In the genomic region with DNA sequence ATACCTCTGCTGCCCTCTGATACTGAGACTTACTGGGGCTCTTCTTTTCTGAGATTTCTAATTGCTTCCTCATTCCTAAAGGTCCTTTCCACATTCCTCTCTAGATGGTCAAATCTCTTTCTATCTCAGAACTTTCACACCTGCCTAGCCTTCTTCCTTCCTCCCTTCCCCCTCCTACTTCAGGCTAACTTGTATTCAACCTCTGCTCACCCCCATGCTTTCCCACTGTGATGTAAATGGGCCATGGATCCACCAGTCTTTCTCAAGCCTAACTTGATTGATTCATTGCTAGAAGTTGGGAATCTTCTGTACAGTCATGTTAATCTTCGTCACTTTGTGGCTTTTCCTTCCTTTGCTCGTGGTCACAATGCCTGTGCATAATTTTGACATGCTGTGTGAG, we compare ENCODE assay signal across 23 mouse cellular contexts. TPM values are rescaled to one million over a fixed set of nuclear protein-coding genes. Genes with fewer than 3 reads are reported as not detected.
A peak's percentile ranks its signal among the peaks of the same experiment; 100 is the strongest.
DNase-seq lines count a peak whose midpoint lies in the region; ATAC-seq and TF ChIP-seq lines count a peak whose summit lies in the region.
"Had no signal": no experiment of that assay in that cellular context is flagged by ENCODE, and none has a peak within 500 bp of the region (broad histone marks: within the 10 kb centered on the region; RNA-seq: fewer than 3 reads in every experiment).

No protein-coding gene starts in this region.

- no peak for TF ChIP-seq CTCF in ES-Bruce4 (IDR thresholded peaks at IDR 0.05; ENCODE audit: low read depth, low read length)

- no peak for TF ChIP-seq POLR2A in ES-Bruce4 (IDR thresholded peaks at IDR 0.05; ENCODE audit: insufficient read depth, low read length)

- H3K27ac ChIP-seq in ES-Bruce4 (ENCODE audit: insufficient read depth, low read length): peak overlapping the region; percentile 31; the same call in 1 of the 2 replicates
- H3K27ac ChIP-seq: embryonic facial prominence, embryonic 10.5 days; embryonic facial prominence, embryonic 12.5 days; forebrain, embryonic 10.5 days; forebrain, embryonic 12.5 days had no signal

- TF ChIP-seq EP300 in ES-Bruce4 (IDR thresholded peaks at IDR 0.05; ENCODE audit: insufficient read depth, low read depth, low read length): no peak

- DNase-seq in ES-CJ7 (ENCODE audit: low read depth, low spot score): peak; percentile 91
- peak; percentile 25 for DNase-seq in Muller cell, postnatal 12 days (ENCODE audit: inconsistent ontology term)
- peak; percentile 94 for DNase-seq in ZHBTc4 (ENCODE audit: low read depth, low spot score)
- no peak for DNase-seq in kidney, postnatal 25 days
- DNase-seq: adrenal gland, adult 2 months; adrenal gland, postnatal 10 days; adrenal gland, postnatal 25 days; cerebellum, adult 11-12 months; cerebellum, adult 2 months; cerebellum, adult 9-10 months; cerebellum, postnatal 10 days; cerebellum, postnatal 25 days had no signal

- H3K4me1 ChIP-seq in ES-Bruce4 (ENCODE audit: control insufficient read depth, insufficient read depth, low read length): peaks cover 5% of the 10 kb centered on the region

- no peak overlapping the region for H3K9ac ChIP-seq in ES-Bruce4 (ENCODE audit: low read depth, poor library complexity, severe bottlenecking)
- H3K9ac ChIP-seq: embryonic facial prominence, embryonic 12.5 days; forebrain, embryonic 12.5 days had no signal

- H3K36me3 ChIP-seq in ES-Bruce4 (ENCODE audit: control insufficient read depth, insufficient read depth, low read length, poor library complexity, severe bottlenecking): no peaks in the 10 kb centered on the region
- H3K36me3 ChIP-seq: embryonic facial prominence, embryonic 10.5 days; embryonic facial prominence, embryonic 12.5 days; forebrain, embryonic 10.5 days; forebrain, embryonic 12.5 days; G1E had no signal

- no peaks in the 10 kb centered on the region for H3K9me3 ChIP-seq in ES-Bruce4 (replicated peaks; ENCODE audit: control insufficient read depth, insufficient read depth, low read length, poor library complexity, severe bottlenecking)
- H3K9me3 ChIP-seq: embryonic facial prominence, embryonic 10.5 days; embryonic facial prominence, embryonic 12.5 days; forebrain, embryonic 10.5 days; forebrain, embryonic 12.5 days had no signal

- no peaks in the 10 kb centered on the region for H3K27me3 ChIP-seq in ES-Bruce4 (ENCODE audit: control insufficient read depth, insufficient read depth, low read length, poor library complexity, severe bottlenecking)
- H3K27me3 ChIP-seq: embryonic facial prominence, embryonic 12.5 days; forebrain, embryonic 12.5 days had no signal

- no peak for ATAC-seq in erythroid progenitor cell, adult 5-6 weeks (replicated peaks; ENCODE audit: low FRiP score, poor library complexity, severe bottlenecking)
- no peak for ATAC-seq in cerebellum, adult (ENCODE audit: insufficient number of reproducible peaks, low FRiP score, low TSS enrichment)
- ATAC-seq: forebrain, embryonic 14.5 days; forebrain, embryonic 16.5 days had no signal

- no peak overlapping the region for H3K4me3 ChIP-seq in ES-Bruce4 (ENCODE audit: low read depth, low read length)
- H3K4me3 ChIP-seq: embryonic facial prominence, embryonic 10.5 days; embryonic facial prominence, embryonic 12.5 days; forebrain, embryonic 10.5 days; forebrain, embryonic 12.5 days had no signal

RNA-seq across cellular contexts. Expression of gene Mpped2, which starts 15.6 kb away (rescaled TPM):
- polyA plus RNA-seq in ES-Bruce4 (2011; ENCODE audit: insufficient read depth, insufficient read length, low read depth, missing spikeins): 5.4 and 7.6 TPM in 2 replicates
- not detected in 2 replicates for total RNA-seq in erythroid progenitor cell, adult 5-6 weeks (2015; ENCODE audit: low replicate concordance)
- not detected in 2 replicates for total RNA-seq in erythroid progenitor cell, adult 5-6 weeks (2017; ENCODE audit: low replicate concordance)
- polyA plus RNA-seq: C2C12, G1E had no signal

Comparison
In these comparisons a context has a peak if more than half of its experiments do, and no peak if none do; other contexts are left out.
1. DNase-seq: peak in ES-CJ7 (single experiment), Muller cell, postnatal 12 days (single experiment) and ZHBTc4 (single experiment); none in kidney, postnatal 25 days (0 of 2).